Mouse (Mus musculus) hindbrain, embryonic 11.5 days (tissue): ENCODE data around the gene Olfr1014. TPM values are rescaled to one million over a fixed set of nuclear protein-coding genes. Genes with fewer than 3 reads are reported as not detected.

ENCODE experiments used
- ATAC-seq: fragments of 200-750 bp; cut with Nextera tagmentation; 2 replicates; pipeline ENCODE4 v1.8.0; 2017; ENCODE audit warnings: mild to moderate bottlenecking, moderate TSS enrichment, moderate library complexity; ENCODE audit not compliant: low FRiP score
- DNase-seq: peaks from one replicate; pipeline ENCODE4 v3.0.0-alpha.2; 2015; ENCODE audit warnings: low spot score
- H3K27ac ChIP-seq: fragments of 300-500 bp; sonication (generic); 2 replicates; pipeline ENCODE4 v1.5.1; 2014; ENCODE audit warnings: mild to moderate bottlenecking, low read depth, low read length
- H3K27me3 ChIP-seq: fragments of 300-500 bp; sonication (generic); 2 replicates; pipeline ENCODE4 v1.6.1; 2014; ENCODE audit warnings: mild to moderate bottlenecking, low read length, moderate library complexity, mixed read lengths; ENCODE audit not compliant: control insufficient read depth, insufficient read depth
- H3K36me3 ChIP-seq: fragments of 300-500 bp; sonication (generic); 2 replicates; pipeline ENCODE4 v1.6.1; 2014; ENCODE audit warnings: mild to moderate bottlenecking, low read length, moderate library complexity, mixed read lengths; ENCODE audit not compliant: control insufficient read depth, insufficient read depth
- H3K4me1 ChIP-seq: fragments of 300-500 bp; sonication (generic); replicated peaks from 2 replicates; pipeline ENCODE4 v1.6.1; 2014; ENCODE audit warnings: low read length, mixed read lengths; ENCODE audit not compliant: control insufficient read depth, insufficient read depth
- H3K4me2 ChIP-seq: fragments of 300-500 bp; sonication (generic); replicated peaks from 2 replicates; pipeline ENCODE4 v1.6.1; 2014; ENCODE audit warnings: mild to moderate bottlenecking, low read depth, low read length
- H3K4me3 ChIP-seq: fragments of 300-500 bp; sonication (generic); 2 replicates; pipeline ENCODE4 v1.5.1; 2014; ENCODE audit warnings: low read depth, low read length
- H3K9ac ChIP-seq: fragments of 300-500 bp; sonication (generic); 2 replicates; pipeline ENCODE4 v1.6.1; 2014; ENCODE audit warnings: low read depth, low read length
- H3K9me3 ChIP-seq: fragments of 300-500 bp; sonication (generic); 2 replicates; pipeline ENCODE4 v1.6.1; 2016; ENCODE audit warnings: low read length; ENCODE audit not compliant: control insufficient read depth
- polyA plus RNA-seq: library from polyadenylated mRNA; unstranded; fragments of >200 nt; fragmentation: Nextera tagmentation; extraction: Ambion mirVana; gene quantifications from 2 replicates; pipeline ENCODE4 v1.2.1, GENCODE M21; 2014

The Olfr1014 gene
- polyA plus RNA-seq, 1 experiment from 2014 or later = not detected

DNA sequence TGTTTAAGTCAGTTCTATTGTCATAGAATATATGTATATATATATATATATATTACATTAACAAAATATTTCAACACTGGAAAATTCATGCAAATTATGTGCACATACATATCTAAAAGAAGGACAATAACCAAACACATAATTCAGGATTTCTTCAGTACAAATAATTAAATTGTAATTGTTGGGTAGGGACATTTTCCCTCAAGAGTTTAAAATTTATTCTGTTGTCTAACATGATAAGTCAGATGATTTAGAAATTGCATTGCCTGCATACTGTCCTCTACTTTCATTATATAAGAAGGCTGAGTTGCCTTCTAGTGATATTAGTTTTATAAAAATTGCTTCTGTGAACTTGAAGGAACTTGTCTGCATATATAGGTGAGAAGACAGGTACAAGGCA, 45.7 kb downstream of the Olfr1014 start, which contains the start of gene Olfr1018:
Olfr1018 (plus strand) TSS at position 301 of the 400 bp plus-strand sequence.
- ATAC-seq (no peak), DNase-seq (no peak)
- H3K9ac ChIP-seq = no peak within 1 kb of the TSS
- no peaks in the 10 kb centered on the region for H3K9me3 ChIP-seq
- no peaks in the 10 kb centered on the region for H3K36me3 ChIP-seq
- no peak within 1 kb of the TSS for H3K4me3 ChIP-seq
- H3K4me1 ChIP-seq = no peaks in the 10 kb centered on the region
- no peak within 1 kb of the TSS for H3K4me2 ChIP-seq
- no peak within 1 kb of the TSS for H3K27ac ChIP-seq
- H3K27me3 ChIP-seq = no peaks in the 10 kb centered on the region

Other genes starting within 250 kb of the Olfr1014 start
- not detected in 2 replicates for gene Olfr996, start 193.5 kb upstream of the Olfr1014 start, polyA plus RNA-seq
- gene Olfr998, start 183.8 kb upstream of the Olfr1014 start, polyA plus RNA-seq = not detected in 2 replicates
- gene Olfr1000, start 160.8 kb upstream of the Olfr1014 start, polyA plus RNA-seq = not detected in 2 replicates
- not detected in 2 replicates for gene Olfr1002, start 122.0 kb upstream of the Olfr1014 start, polyA plus RNA-seq
- not detected in 2 replicates for gene Olfr154, start 108.3 kb upstream of the Olfr1014 start, polyA plus RNA-seq
- not detected in 2 replicates for gene Olfr1006, start 93.9 kb upstream of the Olfr1014 start, polyA plus RNA-seq
- gene Olfr1008, start 83.3 kb upstream of the Olfr1014 start, polyA plus RNA-seq = not detected in 2 replicates
- gene Olfr1009, start 57.3 kb upstream of the Olfr1014 start, polyA plus RNA-seq = not detected in 2 replicates
- not detected in 2 replicates for gene Olfr1012, start 9.9 kb upstream of the Olfr1014 start, polyA plus RNA-seq
- not detected in 2 replicates for gene Olfr1013, start 5.6 kb upstream of the Olfr1014 start, polyA plus RNA-seq
- gene Olfr1015, start 9.3 kb downstream of the Olfr1014 start, polyA plus RNA-seq = not detected in 2 replicates
- not detected in 2 replicates for gene Olfr1016, start 29.8 kb downstream of the Olfr1014 start, polyA plus RNA-seq
- gene Olfr1018, start 45.8 kb downstream of the Olfr1014 start, polyA plus RNA-seq = not detected in 2 replicates
- not detected in 2 replicates for gene Olfr1019, start 72.8 kb downstream of the Olfr1014 start, polyA plus RNA-seq
- gene Olfr1020, start 74.3 kb downstream of the Olfr1014 start, polyA plus RNA-seq = not detected in 2 replicates
- gene Olfr1022, start 95.9 kb downstream of the Olfr1014 start, polyA plus RNA-seq = not detected in 2 replicates
- gene Olfr1023, start 112.9 kb downstream of the Olfr1014 start, polyA plus RNA-seq = not detected in 2 replicates
- gene Olfr1024, start 132.3 kb downstream of the Olfr1014 start, polyA plus RNA-seq = not detected in 2 replicates
- not detected in 2 replicates for gene Olfr1025-ps1, start 142.5 kb downstream of the Olfr1014 start, polyA plus RNA-seq
- not detected in 2 replicates for gene Olfr1026, start 148.8 kb downstream of the Olfr1014 start, polyA plus RNA-seq
- gene Olfr1028, start 177.7 kb downstream of the Olfr1014 start, polyA plus RNA-seq = not detected in 2 replicates
- gene Olfr1029, start 201.2 kb downstream of the Olfr1014 start, polyA plus RNA-seq = not detected in 2 replicates
- not detected in 2 replicates for gene Olfr1030, start 206.6 kb downstream of the Olfr1014 start, polyA plus RNA-seq
- gene Olfr1031, start 217.6 kb downstream of the Olfr1014 start, polyA plus RNA-seq = not detected in 2 replicates
- gene Olfr1032, start 232.8 kb downstream of the Olfr1014 start, polyA plus RNA-seq = not detected in 2 replicates
- gene Olfr1033, start 247.9 kb downstream of the Olfr1014 start, polyA plus RNA-seq = not detected in 2 replicates